Mouse (Mus musculus) telencephalon, adult 2 months (tissue): ENCODE results near the gene Myo18a.

Experiments
- DNase-seq: peaks from one replicate; pipeline ENCODE4 v3.0.0-alpha.2; 2011; ENCODE audit warnings: low read depth, low spot score

Gene Myo18a

DNA sequence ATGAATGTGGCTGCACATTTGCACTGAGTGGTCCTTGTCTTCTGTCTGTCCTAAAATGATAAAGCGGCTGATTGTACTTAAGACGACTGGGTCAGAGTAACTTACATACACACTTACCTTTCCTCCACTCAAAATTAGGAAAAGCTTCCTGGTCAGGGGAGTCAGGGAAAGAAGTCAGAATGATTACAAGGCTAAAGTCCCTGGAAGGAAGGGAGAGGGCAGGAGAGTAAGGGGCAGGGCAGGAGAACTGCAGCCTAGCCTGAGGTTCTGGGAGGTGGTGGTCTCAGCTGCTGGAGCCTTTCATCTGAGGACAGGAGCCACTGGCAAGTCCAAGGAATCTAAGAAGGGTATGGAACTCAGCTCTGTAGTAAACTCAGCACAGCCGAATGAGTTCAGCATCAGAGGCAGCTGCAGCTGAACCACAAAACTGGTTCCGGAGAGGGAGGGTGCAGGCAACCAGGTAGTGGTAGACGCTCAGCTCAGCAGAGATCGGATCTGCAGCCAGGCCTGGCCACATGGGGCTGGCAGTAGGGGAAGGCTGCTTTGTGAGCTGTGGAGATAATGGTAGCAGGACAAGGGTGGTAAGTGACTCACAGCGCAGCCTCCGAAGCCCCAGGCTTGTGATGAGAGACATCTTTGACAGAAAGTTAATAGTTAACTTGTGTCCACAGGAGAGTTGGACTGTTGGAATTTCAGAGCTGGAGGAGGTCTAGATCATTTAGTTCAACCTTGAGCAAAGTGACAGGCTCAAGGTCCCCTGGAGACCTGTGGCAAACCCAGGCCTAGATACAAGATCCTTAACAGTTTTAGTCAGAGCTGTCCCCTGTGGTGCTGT, 9.1 kb downstream of the Myo18a start:
- DNase-seq = no peak

DNA sequence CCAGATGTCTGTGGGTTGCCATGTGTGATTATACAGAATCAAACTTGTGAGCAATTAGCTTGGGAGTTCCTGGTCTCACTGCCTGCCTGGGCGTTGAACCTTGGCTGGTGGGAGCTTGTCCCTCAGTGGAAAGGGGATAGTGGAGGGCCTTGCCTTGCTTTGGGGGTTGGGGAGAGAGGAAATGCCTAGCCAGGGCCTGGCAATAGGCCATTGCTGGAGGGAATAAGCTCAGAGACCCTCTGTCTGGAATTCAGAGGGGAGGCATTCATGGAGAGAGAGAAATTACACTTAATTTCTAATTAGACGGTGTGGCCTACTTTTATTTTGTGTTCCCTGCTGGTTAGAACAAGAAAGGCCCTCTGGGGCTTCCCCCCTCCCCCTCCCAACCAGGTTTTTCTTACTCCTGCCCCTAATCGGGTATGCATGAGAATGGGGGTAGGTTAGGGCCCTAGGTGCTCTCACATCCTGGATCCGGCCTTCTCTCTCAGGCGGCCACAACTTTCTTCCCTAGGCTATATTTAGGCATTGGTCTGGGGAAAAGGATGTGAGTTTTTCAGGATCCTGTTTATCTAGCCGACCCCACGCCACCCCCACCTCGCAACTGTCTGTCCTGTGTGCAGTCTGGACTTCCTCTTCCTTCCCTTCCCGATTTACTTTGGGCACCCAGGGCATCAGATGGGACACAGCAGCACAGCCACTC, 12.8 kb downstream of the Myo18a start:
- no peak for DNase-seq

DNA sequence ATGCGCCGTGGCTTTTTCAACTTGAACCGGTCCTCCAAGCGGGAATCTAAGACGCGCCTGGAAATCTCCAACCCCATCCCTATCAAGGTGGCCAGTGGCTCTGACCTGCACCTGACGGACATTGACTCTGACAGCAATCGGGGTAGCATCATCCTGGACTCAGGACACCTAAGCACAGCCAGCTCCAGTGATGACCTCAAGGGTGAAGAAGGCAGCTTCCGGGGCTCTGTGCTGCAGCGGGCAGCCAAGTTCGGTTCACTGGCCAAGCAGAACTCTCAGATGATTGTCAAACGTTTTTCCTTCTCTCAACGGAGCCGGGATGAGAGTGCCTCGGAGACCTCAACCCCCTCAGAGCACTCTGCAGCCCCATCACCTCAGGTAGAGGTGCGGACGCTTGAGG, 14.4 kb downstream of the Myo18a start:
- DNase-seq = no peak

DNA sequence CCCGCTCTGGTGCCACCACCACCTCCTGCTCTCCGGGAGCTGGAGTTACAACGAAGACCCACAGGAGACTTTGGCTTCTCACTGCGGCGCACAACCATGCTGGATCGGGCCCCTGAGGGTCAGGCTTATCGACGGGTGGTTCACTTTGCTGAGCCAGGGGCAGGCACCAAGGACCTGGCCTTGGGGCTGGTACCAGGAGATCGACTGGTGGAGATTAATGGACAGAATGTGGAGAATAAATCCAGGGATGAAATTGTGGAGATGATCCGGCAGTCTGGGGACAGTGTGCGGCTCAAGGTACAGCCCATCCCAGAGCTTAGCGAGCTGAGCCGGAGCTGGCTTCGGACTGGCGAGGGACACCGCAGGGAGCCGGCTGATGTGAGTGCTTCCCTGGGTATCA, 14.9 kb downstream of the Myo18a start:
- no peak for DNase-seq

DNA sequence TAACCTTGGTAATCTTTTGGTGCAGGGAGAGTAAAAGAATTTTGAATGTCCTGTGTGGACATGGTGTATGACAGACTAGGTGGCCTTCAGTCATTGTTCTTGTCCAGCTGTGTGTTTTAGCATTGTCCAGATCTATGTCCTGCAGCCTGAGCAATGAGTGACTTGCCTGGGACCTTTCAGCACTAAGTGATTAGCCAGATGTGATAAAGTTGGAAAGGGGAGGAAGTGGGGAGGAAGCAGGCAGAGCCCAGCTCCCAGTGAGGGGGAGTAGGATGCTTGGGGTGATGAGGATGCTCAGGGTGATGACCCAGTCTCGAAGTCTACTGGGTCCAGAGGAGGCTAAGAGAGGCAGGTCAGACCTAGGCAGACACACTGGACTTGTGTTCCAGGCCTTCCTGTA, 16.2 kb downstream of the Myo18a start:
- DNase-seq = no peak

DNA sequence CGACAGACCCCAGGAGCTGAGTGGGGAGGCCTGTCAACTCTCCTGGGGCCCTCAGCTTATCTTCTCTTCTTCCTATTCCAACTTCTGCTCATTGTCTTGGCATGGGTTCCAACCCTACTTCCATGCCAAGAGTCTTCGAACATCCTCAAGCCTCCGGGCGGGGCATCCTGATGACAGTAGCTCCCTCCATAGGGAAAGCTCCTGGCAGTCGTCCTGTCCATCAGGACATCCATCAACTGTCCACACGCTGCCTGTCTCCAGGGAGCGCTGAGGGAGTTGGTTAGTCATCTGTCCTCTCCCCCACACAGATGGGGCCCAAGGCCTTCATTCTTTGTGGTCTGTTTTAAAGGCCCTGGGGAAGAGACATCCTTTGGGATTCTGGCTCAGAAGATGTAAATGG, 18.0 kb downstream of the Myo18a start:
- no peak for DNase-seq

DNA sequence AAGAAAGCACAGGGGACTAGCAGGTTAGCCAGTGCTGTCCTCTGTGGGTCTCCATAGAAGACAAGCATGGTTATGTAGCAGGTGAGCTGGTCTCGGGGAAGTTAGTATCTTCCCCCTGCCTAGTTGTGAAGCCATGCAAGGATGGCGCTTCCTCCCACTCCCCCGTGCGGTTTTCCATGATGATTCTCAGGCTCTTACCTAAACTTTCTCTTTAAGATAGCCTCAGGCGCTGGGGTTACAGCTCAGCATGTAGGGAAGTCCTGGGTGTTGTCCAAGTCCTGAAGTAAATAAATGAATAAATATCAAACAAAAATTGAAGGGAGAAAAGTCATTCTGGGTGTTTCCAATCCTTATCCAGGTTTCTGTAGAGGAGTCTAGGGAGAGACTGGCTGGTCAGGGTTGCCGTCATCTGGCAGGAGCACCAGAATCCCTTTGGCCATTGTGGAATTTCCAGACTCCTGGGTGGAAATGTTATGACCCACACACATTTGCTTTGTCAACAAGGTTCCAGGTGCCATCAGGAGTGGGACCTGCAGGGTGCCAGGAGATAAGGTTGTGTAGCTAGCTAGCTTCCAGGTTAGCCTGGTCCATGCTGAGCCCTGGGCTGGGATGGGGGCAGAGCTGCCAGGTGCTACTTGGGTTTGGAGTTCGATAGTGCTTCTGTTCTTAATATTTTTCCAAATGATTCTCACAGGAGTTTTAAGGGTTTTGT, 19.2 kb downstream of the Myo18a start:
- no peak for DNase-seq

DNA sequence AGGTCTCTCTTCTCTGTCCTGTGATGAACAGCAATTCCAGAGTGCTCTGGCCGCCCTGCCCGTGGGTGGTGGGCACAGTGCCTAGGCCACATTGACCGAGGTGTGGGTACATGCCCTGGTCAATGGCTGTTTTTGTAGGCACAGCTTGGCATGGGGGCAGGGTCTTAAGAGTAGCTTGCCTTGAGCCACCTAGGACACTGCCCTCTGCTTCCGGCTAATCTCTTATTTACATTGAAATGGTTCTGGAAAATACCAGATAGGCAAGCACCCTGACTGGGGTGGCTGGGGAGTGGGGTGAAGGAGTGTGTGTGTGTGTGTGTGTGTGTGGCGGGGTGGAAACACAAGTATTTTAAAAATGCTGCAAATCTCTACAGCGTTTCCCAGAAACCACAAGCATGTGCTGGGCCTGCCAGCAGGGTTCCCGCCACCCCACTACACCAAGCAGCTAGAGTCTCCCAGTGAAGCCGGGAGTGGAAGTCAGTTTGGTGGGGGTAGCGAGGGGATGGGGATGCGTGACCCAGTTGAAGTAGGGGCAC, 20.2 kb downstream of the Myo18a start:
- no peak for DNase-seq

DNA sequence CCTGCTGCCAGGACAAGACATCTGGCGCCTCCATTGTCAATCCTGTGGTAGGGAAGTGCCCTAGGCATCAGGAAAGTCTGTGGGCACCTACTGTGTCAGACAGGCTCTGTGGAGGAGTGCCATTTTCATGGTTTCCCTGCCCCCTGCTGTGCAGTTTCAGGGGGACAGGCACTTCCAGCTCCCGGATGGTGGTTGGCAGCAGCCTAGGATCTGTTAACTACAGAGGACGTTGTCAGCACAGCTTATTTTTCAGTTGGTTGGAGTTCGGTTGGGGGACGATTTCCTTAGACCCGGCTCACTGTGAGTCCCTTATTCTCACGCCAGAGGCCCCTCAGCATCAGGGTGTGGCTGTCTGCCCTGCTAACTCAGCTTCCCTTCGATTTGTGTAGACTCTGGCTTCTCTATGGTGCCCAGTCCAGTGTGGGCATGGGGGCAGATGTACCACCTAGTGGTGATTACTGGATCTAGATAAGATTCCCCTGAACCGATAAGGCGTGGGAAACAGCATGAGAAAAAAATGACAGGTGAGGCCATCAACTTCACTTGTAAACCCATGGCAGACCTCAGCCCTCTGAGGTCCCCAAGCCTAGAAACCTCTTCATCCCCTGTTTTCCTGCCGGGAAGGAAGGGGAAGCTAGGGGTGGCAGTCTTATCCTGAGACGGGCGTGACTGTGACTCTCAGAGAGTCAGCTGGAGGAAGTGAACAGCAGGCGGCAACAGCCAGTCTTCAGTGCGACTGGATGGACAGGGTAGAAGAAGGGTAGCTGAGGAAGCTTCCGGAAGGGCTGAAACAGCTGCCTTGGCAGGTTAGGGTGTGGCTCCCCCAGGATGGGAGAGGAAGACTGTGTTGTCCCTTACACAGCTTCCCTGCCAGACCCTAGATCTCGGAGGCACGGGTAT, 21.0 kb downstream of the Myo18a start:
- DNase-seq = no peak

DNA sequence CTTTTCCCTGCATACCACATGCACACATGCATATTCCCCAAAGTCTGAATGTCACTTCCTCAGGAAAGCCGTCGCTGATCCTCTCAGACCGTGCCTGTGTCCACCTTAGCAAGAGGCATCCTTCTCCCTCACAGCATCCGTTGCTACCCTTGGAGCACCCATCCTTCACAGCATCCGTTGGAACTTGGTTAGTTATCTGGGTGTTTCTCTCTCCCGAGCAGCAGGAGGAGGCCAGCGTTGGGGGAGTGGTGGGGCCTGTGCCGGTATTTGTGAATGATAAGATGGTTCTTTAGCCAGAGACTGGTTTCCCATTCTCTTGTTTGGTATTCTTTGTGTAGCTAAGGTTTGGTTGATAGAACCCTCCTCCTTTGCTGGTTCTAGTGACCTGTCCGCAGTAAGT, 21.8 kb downstream of the Myo18a start:
- no peak for DNase-seq

DNA sequence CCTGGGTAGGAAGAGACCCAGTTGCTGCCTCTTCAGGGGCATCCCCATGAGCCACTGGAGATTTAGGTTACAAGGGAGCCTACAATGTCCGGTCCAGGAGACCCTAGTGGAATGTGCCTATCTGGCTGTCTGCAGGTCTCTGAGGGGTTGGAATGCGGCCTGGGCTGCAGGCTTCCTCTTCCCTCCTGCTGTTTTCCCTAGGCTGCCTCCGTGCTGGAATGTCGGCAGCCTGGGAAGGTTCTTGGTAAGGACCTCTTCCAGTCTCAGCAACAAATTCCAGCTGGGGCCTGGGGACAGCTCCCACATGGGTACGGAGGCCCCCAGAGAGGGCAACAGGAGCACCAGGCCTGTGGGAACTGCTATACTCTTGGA, 22.3 kb downstream of the Myo18a start:
- DNase-seq = no peak

DNA sequence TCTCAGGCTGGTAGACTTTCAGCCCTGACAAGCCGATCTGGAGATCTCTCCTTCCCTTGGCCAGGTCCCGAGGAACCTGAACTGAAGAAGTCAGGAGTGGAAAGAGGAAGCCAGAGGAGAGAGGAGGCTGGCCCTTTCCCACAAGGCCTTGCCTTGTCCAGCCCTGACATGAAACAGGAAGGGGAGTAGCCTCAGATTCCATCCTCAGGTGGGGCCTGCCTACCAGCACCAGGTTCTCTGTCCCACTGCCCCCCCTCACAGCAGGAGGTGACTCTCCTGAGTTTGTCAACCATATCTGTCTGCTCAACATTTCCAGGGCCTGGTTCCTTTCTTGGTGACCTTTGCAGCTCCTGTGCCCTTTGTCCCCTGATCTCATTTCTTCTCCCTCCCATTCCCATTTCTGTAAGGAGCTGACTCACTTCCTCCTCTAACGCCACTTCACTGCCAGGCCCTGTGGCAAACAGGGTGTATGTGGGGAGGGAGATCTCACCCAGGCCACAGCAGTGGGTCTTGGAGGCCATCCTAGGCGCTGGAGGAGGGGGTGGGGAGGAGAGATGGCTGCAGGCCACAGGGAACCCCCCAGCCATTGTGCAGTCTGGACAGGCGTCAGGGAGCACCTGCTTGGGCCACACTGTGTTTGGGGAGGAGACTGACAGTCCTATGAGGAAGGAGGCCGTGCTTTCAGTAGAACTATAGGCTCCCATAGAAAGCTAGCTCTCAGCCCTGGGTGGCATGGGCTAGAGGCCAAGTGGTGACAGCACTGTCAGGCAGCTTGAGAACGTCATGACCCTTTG, 22.9 kb downstream of the Myo18a start:
- DNase-seq = peak; percentile 75

DNA sequence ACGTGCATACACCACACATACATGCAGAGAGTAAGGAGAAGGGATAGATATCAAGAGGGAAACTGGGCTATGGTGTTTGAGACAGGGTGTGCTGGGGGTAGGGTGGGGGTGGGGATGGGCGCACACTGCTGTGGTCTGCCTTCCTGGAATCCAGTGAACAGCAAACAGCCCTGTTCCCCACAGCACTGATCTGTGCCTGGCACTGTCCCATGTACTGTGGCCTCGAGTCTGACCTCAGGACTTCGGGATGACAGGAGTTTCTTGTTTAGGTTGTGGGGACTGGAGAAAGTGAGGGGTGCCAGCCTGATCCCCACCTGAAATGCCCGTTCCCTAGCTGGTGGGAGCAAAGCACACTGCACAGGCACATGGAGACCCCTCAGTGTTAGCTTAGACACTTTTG, 24.7 kb downstream of the Myo18a start, which contains the start of gene Gm10277:
Gene Gm10277, minus strand, starts transcription at position 41 of the 400 bp plus-strand sequence.
- no peak for DNase-seq

DNA sequence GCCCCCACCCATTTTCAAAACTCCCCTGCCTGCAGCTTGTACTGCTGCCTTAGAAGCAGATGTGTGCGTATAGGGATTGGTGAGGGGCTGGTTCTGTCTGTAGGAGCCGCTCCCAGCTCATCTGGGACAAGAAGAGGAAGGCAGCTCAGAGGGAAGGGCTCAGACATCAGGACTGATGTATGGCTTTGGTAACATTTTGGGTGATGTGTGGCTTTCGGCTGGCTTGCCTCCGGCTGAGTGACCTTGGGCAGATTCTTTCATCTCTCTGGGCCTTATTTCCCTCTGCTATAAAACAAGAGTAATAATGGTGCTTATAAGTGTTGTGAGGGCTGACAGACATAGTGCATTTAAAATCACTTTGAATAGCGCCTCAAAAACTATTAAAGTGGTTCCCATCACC, 26.5 kb downstream of the Myo18a start:
- no peak for DNase-seq

DNA sequence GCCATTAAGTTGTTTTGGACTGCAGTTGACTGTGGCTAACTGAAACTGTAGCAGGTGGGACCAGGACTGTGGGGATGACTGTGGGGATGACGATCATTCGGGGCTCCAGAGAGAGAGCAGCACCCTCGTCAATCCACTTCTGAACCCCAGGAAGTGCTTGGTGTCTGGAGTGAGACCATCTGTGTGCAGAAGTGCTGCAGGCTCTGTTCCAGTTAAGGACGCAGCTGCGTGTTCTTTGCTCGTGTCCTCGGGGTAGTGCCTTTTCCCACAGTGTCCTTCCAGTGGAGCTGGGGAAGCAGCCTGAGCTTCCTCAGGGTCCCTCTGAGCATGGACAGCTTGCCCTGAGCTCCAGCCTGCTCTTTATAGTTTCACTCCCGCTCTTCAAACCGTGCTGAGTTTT, 27.2 kb downstream of the Myo18a start:
- no peak for DNase-seq

DNA sequence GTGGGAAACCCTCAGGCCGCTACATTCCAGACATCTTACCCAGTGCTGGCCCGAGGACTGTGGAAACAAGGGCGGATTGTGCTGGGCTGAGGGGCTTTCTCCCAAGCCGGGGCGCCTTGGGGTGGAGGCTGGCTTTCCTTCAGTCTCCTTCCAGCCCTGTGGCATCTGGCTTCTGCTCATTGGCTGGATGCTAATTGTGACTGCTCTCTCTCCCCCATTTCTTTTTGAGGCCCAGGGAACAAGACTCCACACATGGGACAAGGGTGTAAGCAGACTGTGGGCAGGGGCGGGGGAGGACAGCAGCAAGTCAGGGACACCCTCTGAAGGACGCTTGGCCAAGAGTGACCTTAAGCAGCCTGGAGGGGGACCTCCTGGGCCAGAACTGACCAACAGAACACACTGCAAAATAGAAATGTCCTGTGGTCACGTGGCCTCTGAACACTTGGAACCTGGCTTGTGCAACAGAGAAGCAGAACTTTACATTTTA, 28.2 kb downstream of the Myo18a start:
- no peak for DNase-seq

DNA sequence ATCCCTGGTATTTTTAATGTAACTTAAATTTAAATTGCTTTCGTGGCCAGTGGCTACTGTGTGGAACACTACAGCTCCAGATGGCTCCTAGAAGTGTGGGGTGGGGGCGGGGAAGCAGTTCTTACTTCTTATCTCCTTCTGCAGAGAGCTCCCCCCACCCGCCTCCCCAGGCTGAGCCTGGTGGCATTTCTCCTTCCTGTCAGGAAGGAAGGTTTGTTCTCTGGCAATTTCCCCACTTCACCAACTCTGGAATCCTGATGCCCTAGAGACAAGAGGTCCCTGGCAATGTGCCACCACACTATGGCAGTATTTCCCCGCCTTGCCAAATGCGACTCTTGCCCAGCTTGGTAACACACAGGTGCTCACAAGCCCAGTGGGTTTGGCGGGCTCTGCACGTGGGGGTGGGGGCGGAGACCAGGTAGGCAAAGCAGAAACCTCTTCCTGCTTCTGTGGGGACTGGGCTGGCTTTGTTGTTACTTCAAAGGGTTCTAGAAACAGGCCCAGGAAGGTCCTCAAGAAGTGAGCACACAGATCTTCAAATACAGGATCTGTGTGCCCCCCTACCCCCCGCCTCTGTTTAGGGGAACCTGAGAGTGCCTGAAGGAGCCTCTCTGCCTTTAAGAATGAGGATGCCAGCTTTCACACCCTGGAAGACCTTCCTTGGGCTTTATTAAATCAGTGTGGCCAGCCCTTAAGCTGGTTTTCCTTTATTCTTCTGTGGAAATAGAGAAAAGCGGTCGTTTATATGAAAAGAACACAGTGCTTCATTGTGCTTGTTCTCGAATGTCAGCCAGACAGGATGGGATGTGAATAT, 28.9 kb downstream of the Myo18a start:
- DNase-seq = no peak

DNA sequence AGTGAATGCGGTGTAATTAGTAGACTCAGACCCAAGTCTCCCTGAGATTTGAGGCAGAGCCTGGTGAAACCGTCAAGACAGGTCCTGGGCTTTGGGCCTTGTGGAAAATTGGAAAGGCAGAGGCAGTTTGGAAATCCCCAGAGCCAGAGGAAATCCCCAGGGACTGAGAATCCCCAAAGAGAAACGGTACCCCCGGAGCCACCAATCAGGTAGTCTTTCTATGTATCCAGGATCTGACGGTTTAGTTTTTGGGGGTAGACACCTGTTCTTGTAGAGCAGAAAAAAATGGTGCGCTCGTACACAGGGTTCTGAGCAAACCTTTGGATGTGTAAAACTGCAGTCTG, 29.5 kb downstream of the Myo18a start:
- DNase-seq = no peak

DNA sequence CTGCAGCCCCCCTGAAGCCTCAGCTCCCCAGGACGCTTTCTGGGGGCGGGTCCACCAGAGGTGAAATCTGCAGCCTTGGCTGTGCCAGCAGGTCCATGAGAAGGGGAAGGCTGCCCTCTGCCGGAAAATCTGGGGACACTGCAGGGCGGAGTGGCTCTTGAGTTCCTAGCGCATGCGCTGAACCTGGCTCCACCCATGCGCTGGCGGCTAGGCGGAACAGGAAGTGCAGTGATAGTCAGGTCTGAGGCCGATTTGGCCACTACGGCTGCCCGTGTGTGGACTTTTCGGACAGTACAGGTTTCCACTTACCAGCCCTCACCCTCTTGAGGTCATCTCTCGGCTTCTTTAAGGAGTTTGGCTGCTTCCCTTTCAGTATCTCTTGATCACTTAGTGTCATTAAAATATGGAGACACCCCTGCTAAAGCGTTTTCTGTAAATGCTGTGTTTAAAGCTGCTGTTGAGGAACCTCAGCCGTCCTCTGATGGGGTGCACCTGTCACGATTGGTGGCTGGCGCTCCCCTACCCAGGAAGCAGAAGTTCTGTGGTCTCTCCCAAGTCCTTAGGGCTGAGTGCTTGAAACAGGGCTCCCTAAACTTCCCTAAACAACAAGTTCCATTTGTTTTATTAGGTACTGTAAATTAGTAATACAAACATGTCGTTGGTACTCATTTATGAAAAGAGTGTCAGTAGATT, 30.3 kb downstream of the Myo18a start:
- DNase-seq = peak; percentile 89
